Mouse (Mus musculus): ENCODE data around the gene Pou2f1. TPM values are rescaled to one million over a fixed set of nuclear protein-coding genes. Genes with fewer than 3 reads are reported as not detected.

The Pou2f1 gene
- polyA plus RNA-seq, 1 experiment, result 47.7 TPM

DNA sequence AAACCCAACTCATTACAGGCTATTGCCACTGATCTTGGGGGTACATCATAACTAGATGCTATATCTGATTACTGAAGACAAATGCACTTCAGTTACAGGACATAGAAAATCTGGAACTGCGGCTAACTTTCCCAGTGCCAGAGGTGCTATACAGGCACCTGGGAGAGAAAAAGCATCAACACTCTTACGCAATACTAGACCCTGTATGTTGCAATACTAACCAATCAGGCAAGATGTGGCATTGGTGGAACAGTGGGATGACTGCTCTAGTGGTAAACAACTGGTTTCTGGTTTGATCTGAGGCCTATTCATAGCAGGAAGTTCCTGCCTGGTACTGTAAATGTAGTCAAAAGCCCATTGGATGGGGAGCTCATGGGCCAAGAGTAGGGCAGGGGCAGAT lies 123.7 kb downstream of the Pou2f1 start:
- Histone ChIP-seq H3K4me1 (ENCODE audit: control insufficient read depth, insufficient read depth, low read length) (no peaks in the 10 kb centered on the region), H3K27me3 (ENCODE audit: control insufficient read depth, insufficient read depth, low read length, poor library complexity, severe bottlenecking) (no peaks in the 10 kb centered on the region), H3K36me3 (ENCODE audit: control insufficient read depth, insufficient read depth, low read length, poor library complexity, severe bottlenecking) (peaks cover 25% of the 10 kb centered on the region), H3K9me3 (replicated peaks; ENCODE audit: control insufficient read depth, insufficient read depth, low read length, poor library complexity, severe bottlenecking) (no peaks in the 10 kb centered on the region), H3K27ac (ENCODE audit: insufficient read depth, low read length) (no peak overlapping the region), H3K4me3 (ENCODE audit: low read depth, low read length) (no peak overlapping the region), H3K9ac (ENCODE audit: low read depth, poor library complexity, severe bottlenecking) (no peak overlapping the region)
- TF ChIP-seq EP300 (IDR thresholded peaks at IDR 0.05; ENCODE audit: insufficient read depth, low read depth, low read length) (no peak), CTCF (IDR thresholded peaks at IDR 0.05; ENCODE audit: low read depth, low read length) (no peak), POLR2A (IDR thresholded peaks at IDR 0.05; ENCODE audit: insufficient read depth, low read length) (no peak)

DNA sequence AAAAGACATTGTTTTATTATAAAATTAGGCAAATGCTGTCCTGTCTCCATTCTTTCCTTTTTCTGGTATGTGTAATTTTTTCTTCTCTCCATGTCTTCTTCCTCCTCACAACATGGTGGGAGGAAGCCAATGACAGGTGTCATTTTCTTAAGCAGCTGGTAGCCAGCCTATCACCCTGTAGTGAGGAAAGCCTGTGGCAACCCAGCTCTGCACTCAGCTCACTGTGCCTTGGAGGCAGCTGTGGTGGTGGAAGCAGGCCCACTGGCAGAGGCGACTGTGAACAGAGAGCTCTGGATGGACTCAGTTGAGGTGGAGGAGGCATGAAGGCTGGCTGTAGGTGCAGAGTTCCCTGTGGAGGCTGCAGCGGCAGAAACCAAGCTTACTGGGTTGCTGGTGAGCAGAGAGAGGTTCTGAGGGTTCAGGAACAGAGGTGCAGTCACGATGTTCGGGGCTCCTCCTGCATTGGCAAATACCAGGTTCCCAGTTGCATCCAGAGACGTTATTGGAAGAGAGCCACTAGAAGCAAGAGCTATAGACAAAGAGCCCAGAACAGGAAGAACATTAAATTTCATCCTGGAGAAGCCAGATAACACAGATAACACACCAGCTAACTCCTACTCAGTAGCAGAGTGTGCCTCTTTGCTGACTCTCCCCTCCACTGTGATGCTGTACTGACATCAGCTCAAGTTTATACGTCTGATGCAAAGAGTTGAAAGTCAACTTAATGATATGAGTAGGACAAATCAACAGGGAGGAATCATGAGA lies 126.8 kb downstream of the Pou2f1 start:
- Histone ChIP-seq H3K27me3 (ENCODE audit: control insufficient read depth, insufficient read depth, low read length, poor library complexity, severe bottlenecking) (no peaks in the 10 kb centered on the region), H3K27ac (ENCODE audit: insufficient read depth, low read length) (no peak overlapping the region), H3K36me3 (ENCODE audit: control insufficient read depth, insufficient read depth, low read length, poor library complexity, severe bottlenecking) (peaks cover 25% of the 10 kb centered on the region), H3K4me3 (ENCODE audit: low read depth, low read length) (no peak overlapping the region), H3K9me3 (replicated peaks; ENCODE audit: control insufficient read depth, insufficient read depth, low read length, poor library complexity, severe bottlenecking) (no peaks in the 10 kb centered on the region), H3K4me1 (ENCODE audit: control insufficient read depth, insufficient read depth, low read length) (no peaks in the 10 kb centered on the region), H3K9ac (ENCODE audit: low read depth, poor library complexity, severe bottlenecking) (no peak overlapping the region)
- no peak for TF ChIP-seq EP300 (IDR thresholded peaks at IDR 0.05; ENCODE audit: insufficient read depth, low read depth, low read length)
- TF ChIP-seq CTCF (IDR thresholded peaks at IDR 0.05; ENCODE audit: low read depth, low read length), result no peak
- no peak for TF ChIP-seq POLR2A (IDR thresholded peaks at IDR 0.05; ENCODE audit: insufficient read depth, low read length)

GRCm38 (mm10) chr1:165874645-165875044 lies 127.8 kb downstream of the Pou2f1 start:
- Histone ChIP-seq H3K4me3 (ENCODE audit: low read depth, low read length) (no peak overlapping the region), H3K9me3 (replicated peaks; ENCODE audit: control insufficient read depth, insufficient read depth, low read length, poor library complexity, severe bottlenecking) (no peaks in the 10 kb centered on the region), H3K9ac (ENCODE audit: low read depth, poor library complexity, severe bottlenecking) (no peak overlapping the region), H3K36me3 (ENCODE audit: control insufficient read depth, insufficient read depth, low read length, poor library complexity, severe bottlenecking) (peaks cover 23% of the 10 kb centered on the region), H3K27ac (ENCODE audit: insufficient read depth, low read length) (no peak overlapping the region), H3K27me3 (ENCODE audit: control insufficient read depth, insufficient read depth, low read length, poor library complexity, severe bottlenecking) (no peaks in the 10 kb centered on the region), H3K4me1 (ENCODE audit: control insufficient read depth, insufficient read depth, low read length) (no peaks in the 10 kb centered on the region)
- TF ChIP-seq CTCF (IDR thresholded peaks at IDR 0.05; ENCODE audit: low read depth, low read length), result no peak
- no peak for TF ChIP-seq POLR2A (IDR thresholded peaks at IDR 0.05; ENCODE audit: insufficient read depth, low read length)
- no peak for TF ChIP-seq EP300 (IDR thresholded peaks at IDR 0.05; ENCODE audit: insufficient read depth, low read depth, low read length)

DNA sequence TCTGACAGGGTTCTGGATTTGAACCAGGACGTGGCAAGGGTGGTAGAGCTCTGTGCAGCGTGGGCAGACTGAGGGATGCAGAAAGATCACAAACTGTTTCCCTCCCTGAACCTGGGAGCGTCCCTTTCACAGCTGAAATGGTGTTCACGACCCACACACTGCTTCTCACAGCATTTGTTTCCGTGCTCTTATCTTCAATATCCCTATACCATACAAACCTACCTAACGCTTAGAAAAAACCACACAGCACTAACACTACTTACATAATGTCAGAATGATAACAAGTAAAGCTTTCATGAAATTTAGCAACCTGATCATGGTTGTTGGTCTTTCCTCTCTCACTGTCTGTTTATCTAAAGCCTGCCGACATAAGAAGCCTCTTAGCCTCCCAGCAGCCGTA lies 133.8 kb downstream of the Pou2f1 start:
- H3K4me1 ChIP-seq (ENCODE audit: control insufficient read depth, insufficient read depth, low read length), result no peaks in the 10 kb centered on the region
- H3K4me3 ChIP-seq (ENCODE audit: low read depth, low read length), result no peak overlapping the region
- no peaks in the 10 kb centered on the region for H3K27me3 ChIP-seq (ENCODE audit: control insufficient read depth, insufficient read depth, low read length, poor library complexity, severe bottlenecking)
- TF ChIP-seq EP300 (IDR thresholded peaks at IDR 0.05; ENCODE audit: insufficient read depth, low read depth, low read length) (no peak), POLR2A (IDR thresholded peaks at IDR 0.05; ENCODE audit: insufficient read depth, low read length) (no peak), CTCF (IDR thresholded peaks at IDR 0.05; ENCODE audit: low read depth, low read length) (no peak)
- H3K27ac ChIP-seq (ENCODE audit: insufficient read depth, low read length), result no peak overlapping the region
- peaks cover 3% of the 10 kb centered on the region; the same call in 1 of the 2 replicates for H3K36me3 ChIP-seq (ENCODE audit: control insufficient read depth, insufficient read depth, low read length, poor library complexity, severe bottlenecking)
- no peak overlapping the region for H3K9ac ChIP-seq (ENCODE audit: low read depth, poor library complexity, severe bottlenecking)
- no peaks in the 10 kb centered on the region for H3K9me3 ChIP-seq (replicated peaks; ENCODE audit: control insufficient read depth, insufficient read depth, low read length, poor library complexity, severe bottlenecking)

DNA sequence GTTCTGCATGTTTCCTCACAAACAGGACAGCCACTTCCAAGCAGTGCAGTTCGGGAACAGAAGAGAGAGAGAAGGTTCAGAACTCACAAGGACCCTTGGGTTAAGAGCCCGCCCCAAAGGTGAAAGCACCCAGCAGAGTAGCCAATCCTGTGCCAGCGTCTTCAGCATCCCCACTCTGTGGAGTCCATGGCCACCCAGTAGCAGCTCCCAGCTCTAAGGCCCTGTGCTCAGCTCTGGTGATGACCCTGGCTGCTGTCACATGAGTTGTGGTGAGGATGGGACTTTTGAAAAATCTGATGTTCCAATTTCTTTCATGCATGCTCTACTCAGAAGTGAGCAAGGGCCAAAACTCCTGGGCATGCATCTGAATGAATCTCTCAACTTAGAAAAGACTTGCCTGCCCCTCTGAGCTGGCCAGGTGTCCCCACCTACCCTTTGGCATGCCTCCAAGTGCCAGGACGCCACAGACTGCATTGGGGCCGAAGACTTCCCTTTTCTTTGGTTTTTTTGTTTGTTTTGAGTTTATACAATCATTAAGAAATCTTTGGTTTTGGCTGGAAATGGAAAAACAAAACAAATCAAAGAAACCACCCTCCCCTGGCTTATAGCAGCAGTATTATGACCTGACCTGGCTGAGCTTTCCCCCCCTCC lies 135.7 kb downstream of the Pou2f1 start:
- TF ChIP-seq POLR2A (IDR thresholded peaks at IDR 0.05; ENCODE audit: insufficient read depth, low read length) (no peak), EP300 (IDR thresholded peaks at IDR 0.05; ENCODE audit: insufficient read depth, low read depth, low read length) (no peak), CTCF (IDR thresholded peaks at IDR 0.05; ENCODE audit: low read depth, low read length) (no peak)

More for the DNA sequence above, 135.7 kb downstream of the Pou2f1 start:
- H3K27ac ChIP-seq (ENCODE audit: insufficient read depth, low read length), result no peak overlapping the region
- H3K9me3 ChIP-seq (replicated peaks; ENCODE audit: control insufficient read depth, insufficient read depth, low read length, poor library complexity, severe bottlenecking), result no peaks in the 10 kb centered on the region
- no peaks in the 10 kb centered on the region for H3K27me3 ChIP-seq (ENCODE audit: control insufficient read depth, insufficient read depth, low read length, poor library complexity, severe bottlenecking)
- peaks cover 2% of the 10 kb centered on the region for H3K4me1 ChIP-seq (ENCODE audit: control insufficient read depth, insufficient read depth, low read length)
- no peak overlapping the region for H3K4me3 ChIP-seq (ENCODE audit: low read depth, low read length)
- peaks cover 2% of the 10 kb centered on the region; the same call in 1 of the 2 replicates for H3K36me3 ChIP-seq (ENCODE audit: control insufficient read depth, insufficient read depth, low read length, poor library complexity, severe bottlenecking)
- no peak overlapping the region for H3K9ac ChIP-seq (ENCODE audit: low read depth, poor library complexity, severe bottlenecking)
